Mouse (Mus musculus): ENCODE data around the gene Dnajc12. TPM values are rescaled to one million over a fixed set of nuclear protein-coding genes. Genes with fewer than 3 reads are reported as not detected.
"Not testable (repeated sequence)": the region's sequence is repeated elsewhere in the genome, so short reads cannot be mapped to it uniquely, and the experiment has no call there.

Gene Dnajc12
- total RNA-seq, 2 experiments from 2014 or later, result 9.7 to 10.8 TPM

GRCm38 (mm10) chr10:63427146-63427545, 44.9 kb downstream of the Dnajc12 start:
- intact Hi-C loops (cut with DNase I), result loop anchor here (5.0 kb wide), 1 partner anchor 40 kb away; no protein-coding TSS in a partner anchor
- no peak for DNase-seq

GRCm38 (mm10) chr10:63428243-63429022, 46.2 kb downstream of the Dnajc12 start:
- intact Hi-C loops (cut with DNase I), result loop anchor here (2.0 to 5.0 kb wide), 3 partner anchors 26 to 48 kb away; no protein-coding TSS in a partner anchor
- DNase-seq, result peak; percentile 22 to 31

DNA sequence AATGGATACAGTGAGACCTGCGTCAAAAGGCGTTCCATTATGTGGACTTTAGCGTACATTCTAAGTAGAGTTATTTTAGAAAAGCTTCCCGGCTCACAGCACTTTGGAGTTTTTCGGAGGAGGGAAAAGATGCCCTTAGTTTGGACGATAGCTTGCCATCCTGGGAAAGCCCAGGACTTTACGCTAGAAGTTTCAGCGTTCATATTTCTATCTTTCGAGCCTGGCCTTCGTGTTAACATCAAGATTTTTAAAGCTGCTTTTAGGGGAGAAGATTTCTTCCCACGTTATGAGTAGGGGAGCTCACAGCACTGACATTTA, 46.7 kb downstream of the Dnajc12 start:
- intact Hi-C loops (cut with DNase I), result loop anchor here (2.0 to 5.0 kb wide), 3 partner anchors 26 to 48 kb away; no protein-coding TSS in a partner anchor
- no peak for DNase-seq

DNA sequence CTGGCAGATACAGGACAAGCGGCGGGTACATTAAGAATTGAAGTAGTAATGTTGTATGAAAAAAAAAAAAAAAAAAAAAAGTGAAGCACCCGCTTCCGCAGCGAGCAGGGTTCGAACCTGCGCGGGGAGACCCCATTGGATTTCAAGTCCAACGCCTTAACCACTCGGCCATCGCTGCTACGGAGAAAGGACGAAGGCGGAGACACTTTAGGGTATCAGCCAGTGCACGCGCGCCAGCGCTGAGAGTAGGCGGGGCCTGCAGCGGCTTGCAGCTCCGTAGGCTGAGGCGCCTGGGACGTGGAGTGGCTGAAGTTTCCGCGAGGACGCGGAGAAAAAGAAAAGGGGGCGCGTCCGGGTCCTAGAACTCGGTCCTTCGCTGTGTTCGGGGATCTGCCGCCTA, 47.1 kb downstream of the Dnajc12 start:
- intact Hi-C loops (cut with DNase I), result loop anchor here (2.0 to 5.0 kb wide), 3 partner anchors 25 to 47 kb away; no protein-coding TSS in a partner anchor
- peak; percentile 100 for DNase-seq

DNA sequence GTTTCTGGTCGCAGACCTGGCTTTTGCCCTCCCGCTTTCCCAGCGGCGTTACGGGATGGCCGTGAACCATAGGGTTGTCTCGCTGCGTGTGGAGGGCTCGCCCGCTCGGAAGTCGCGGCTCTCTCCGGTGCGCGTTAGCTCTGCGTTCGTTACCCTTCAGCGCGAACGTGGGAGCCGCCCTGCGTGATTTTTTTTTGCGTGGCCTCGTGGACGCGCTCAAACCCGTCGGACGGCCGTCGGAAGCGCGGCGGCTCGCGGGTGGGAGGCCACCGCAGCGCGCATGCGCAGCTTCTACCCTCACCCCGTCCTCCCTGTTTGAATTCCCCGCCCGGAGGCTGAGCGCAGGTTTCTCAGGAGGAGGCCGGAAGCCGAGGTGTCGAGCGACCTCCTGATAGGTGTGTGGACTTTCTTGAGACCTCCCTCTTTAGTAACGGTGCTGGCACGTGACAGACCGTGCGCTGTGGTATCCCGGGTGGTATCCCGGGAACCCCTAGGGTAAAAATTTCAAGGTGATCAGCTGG, 47.6 kb downstream of the Dnajc12 start, which contains the start of gene Ctnna3:
Ctnna3 (plus strand) TSS at position 314 of the 521 bp plus-strand sequence.
- DNase-seq, result peak; percentile 82 to 88
- intact Hi-C loops (cut with DNase I), result loop anchor here (2.0 to 5.0 kb wide), 3 partner anchors 25 to 47 kb away; no protein-coding TSS in a partner anchor

DNA sequence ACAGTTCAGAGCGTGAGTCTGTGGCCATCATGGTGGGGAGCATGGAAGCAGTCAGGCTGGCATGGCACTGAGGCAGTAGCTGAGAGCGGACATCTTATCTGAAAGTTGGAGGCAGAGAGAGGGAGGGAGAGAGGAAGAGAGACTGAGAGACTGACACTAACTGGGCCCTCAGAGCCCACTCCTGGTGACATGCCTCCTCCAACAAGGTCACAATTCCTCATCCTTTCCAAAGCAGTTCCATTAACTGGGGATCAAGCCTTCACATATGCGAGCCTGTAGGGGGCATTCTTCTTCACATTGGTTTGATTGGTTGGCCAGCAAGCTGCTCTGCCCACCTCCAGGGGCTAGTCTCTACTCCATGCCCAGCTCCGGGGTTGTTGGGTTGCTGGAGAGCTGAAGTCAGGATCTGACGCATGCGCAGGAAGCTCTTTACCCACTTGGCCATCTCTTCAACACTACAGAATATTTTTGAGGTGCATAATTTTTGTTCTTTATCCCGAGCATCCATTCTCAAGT, 49.0 kb downstream of the Dnajc12 start:
- intact Hi-C loops (cut with DNase I), result no loop called here
- DNase-seq, result no peak

DNA sequence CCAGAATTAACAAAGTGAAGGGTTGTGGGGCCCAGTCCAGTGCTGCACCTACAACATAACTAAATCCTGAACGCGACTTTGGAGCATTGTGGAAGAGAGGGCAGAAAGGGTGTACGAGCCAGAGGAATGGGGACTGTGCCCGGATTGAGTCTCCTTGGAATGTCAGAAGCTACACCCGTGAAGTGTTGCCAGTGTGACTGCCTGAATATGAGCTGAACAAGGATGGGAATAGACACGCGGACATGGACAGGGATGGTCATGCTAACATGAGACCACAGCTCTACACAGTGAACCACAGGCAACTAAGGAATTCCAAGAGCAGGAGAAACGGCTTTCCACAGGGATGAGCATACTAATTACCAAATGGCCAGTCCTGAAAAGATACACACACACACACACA, 49.9 kb downstream of the Dnajc12 start:
- intact Hi-C loops (cut with DNase I), result no loop called here

GRCm38 (mm10) chr10:63432887-63433286, 50.6 kb downstream of the Dnajc12 start:
- intact Hi-C loops (cut with DNase I), result no loop called here
- DNase-seq, result no peak

More for the DNA sequence above, 49.9 kb downstream of the Dnajc12 start:
- DNase-seq, result no peak

- intact Hi-C loops (cut with DNase I), result no loop called here
- no peak for DNase-seq
These were observed 56.6 kb downstream of the Dnajc12 start for GRCm38 (mm10) chr10:63438736-63439262.

DNA sequence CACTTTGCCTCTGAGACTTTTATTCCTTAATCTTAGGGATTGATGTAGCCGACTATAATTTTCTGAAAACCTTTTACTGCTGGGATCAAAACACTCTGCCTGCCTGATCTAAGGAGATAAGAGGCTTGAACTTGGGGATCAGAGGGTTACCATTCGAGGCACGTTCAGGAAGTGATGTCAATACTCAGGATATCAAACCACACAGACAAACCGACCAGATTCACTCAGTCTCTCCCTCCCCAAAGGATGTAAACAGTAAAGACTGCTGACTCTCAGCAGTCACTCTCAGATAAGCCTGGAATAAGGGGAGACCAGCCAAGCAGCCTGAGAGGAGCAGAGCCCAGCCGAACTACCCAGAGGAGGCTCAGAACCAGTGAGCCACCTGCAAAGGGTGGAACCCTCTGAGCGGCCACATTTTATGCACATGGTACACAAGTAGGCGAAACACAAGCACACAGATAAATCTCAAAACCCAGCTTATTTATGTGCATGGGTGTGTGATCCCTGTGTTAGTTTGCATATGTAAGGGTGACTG, 57.5 kb downstream of the Dnajc12 start:
- no peak for DNase-seq
- intact Hi-C loops (cut with DNase I), result no loop called here

GRCm38 (mm10) chr10:63444602-63445387, 62.6 kb downstream of the Dnajc12 start:
- DNase-seq; intact Hi-C loops (cut with DNase I): not testable (repeated sequence)

DNA sequence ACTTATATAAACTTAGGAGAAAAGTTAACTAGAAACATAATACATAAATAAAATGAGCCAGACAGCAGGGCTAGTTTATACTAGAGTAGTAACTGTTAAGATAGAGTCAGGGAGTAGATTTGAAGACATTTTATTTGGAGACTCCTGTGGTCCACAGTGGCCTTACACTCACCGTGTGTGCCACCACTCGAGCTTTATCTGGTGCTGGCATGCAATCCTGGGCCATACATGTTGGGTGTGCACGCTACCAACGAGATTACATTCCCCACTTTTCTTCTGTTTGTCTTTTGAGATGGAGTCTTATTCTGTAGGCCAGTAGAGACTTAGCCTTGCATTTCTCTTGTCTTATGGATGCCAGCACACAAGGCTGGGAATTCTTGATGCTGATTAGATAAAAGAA, 71.7 kb downstream of the Dnajc12 start:
- DNase-seq, result no peak
- intact Hi-C loops (cut with DNase I), result loop anchor here (2.0 kb wide), 1 partner anchor 25 kb away; no protein-coding TSS in a partner anchor

GRCm38 (mm10) chr10:63455110-63455878, 73.1 kb downstream of the Dnajc12 start:
- intact Hi-C loops (cut with DNase I), result loop anchor here (2.0 kb wide), 1 partner anchor 26 kb away; no protein-coding TSS in a partner anchor
- no peak for DNase-seq

DNA sequence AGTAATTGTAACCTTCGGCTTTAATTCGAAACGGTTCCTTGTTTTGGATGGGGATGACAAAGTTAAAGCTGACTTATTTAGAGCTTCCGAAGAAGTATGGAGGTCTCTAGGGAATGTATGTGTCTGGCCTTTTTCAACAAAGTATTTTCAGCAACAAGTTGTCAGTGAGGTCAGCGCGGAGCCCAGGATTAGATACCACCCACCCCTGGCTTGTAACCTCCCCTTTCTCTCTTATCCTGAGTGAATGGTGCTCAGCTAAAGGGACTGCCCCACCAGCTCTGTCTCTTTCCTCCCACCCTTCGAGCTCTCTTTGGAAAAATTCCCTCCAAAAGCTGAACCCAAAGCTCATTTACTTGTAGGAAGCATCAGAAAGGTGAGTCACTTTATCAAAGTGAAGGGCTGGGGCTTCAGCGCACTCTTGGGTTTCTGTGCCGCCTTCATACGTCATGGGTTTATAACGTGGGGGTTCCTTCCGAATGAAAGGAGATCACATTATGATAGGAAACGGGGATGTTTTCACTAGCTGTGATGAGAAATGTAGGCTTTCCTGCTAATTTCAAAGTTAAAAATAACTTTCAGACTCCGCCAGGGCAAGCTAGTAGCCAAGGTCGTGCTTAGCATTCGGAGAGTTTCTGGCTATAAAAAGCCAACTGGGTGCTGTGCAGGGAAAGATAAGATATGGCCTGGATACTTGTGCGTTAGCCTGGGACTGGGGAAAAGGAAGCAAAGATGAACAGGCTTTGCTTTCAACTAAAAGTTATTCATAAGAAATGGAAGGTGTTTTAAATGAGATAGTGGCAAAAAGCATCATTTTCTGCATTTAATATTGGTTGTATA, 75.3 kb downstream of the Dnajc12 start:
- intact Hi-C loops (cut with DNase I), result loop anchor here (2.0 kb wide), 1 partner anchor 17 kb away; no protein-coding TSS in a partner anchor
- peak; percentile 17 to 46 for DNase-seq

Measured in heart, postnatal 36 days (tissue).